Mouse (Mus musculus) layer of hippocampus, adult 2 months (tissue): Measurements from ENCODE around the gene Col11a1. TPM values are rescaled to one million over a fixed set of nuclear protein-coding genes. Genes with fewer than 3 reads are reported as not detected.
A peak's percentile ranks its signal among the peaks of the same experiment; 100 is the strongest.

Experiments used
- DNase-seq, 2 experiments: peaks; one replicate each; pipeline ENCODE4 v3.0.0; 2022; ENCODE audit warnings: low spot score in 2 of 2
- H3K27ac ChIP-seq: fragments of 200-600 bp; 2 replicates; pipeline ENCODE4 v1.8.1; 2022
- H3K4me3 ChIP-seq: fragments of 200-600 bp; 2 replicates; pipeline ENCODE4 v1.8.1; 2022; ENCODE audit warnings: mild to moderate bottlenecking
- CTCF ChIP-seq: fragments of 200-600 bp; conservative IDR thresholded peaks from 2 replicates; pipeline ENCODE4 v1.8.1; 2022; ENCODE audit warnings: antibody characterized with exemption, mild to moderate bottlenecking, moderate library complexity
- long read RNA-seq, 2 experiments: library from polyadenylated mRNA; stranded (forward); transcript quantifications; one replicate each; pipeline ENCODE4 v2.0.0; 2021; ENCODE audit warnings: borderline mapping rate in 2 of 2
- total RNA-seq, 2 experiments: library from RNA; stranded (reverse); gene quantifications; 2 replicates each; pipeline ENCODE4 v1.2.3; 2021

Col11a1 gene
- 10 to 100 TPM; 11.2 to 13.6 TPM for total RNA-seq
- long read RNA-seq, experiment 1, partial matches to known transcripts: 0 of 3 reads
- long read RNA-seq, experiment 1, other reads (novel, unspliced or antisense): 2 of 3 reads
- long read RNA-seq, experiment 2, full-length matches to known transcripts: 1 of 5 reads
- long read RNA-seq, experiment 2, partial matches to known transcripts: 3 of 5 reads
- long read RNA-seq, experiment 2, other reads (novel, unspliced or antisense): 1 of 5 reads

- DNase-seq: peak; percentile 33 to 56
- TF ChIP-seq CTCF: no peak
- H3K27ac ChIP-seq: 0 out of 2 replicates have a peak within 1 kb of the TSS, but pooled peaks have one; percentile 7
- H3K4me3 ChIP-seq: peak within 1 kb of the TSS; percentile 63
These were observed at the start of gene Col11a1 for GRCm38 (mm10) chr3:114029971-114030635. TSS of gene Col11a1 (plus strand) at chr3:114030540.

GRCm38 (mm10) chr3:113990936-113991335 is 39.4 kb upstream of the Col11a1 start:
- Histone ChIP-seq H3K4me3 (no peak overlapping the region), H3K27ac (no peak overlapping the region)
- DNase-seq: no peak
- TF ChIP-seq CTCF: no peak

GRCm38 (mm10) chr3:114030886-114031285 is 546 bp downstream of the Col11a1 start:
- TF ChIP-seq CTCF: no peak
- peak overlapping the region; percentile 63 for H3K4me3 ChIP-seq
- DNase-seq: no peak
- H3K27ac ChIP-seq: no peak overlapping the region

GRCm38 (mm10) chr3:114031351-114032213 is 1.2 kb downstream of the Col11a1 start:
- peak overlapping the region; percentile 28; the same call in 1 of the 2 replicates for H3K27ac ChIP-seq
- no peak for TF ChIP-seq CTCF
- peak overlapping the region; percentile 63 for H3K4me3 ChIP-seq
- no peak for DNase-seq

- peak; percentile 87 for TF ChIP-seq CTCF
- H3K4me3 ChIP-seq: peak overlapping the region; percentile 63
- H3K27ac ChIP-seq: no peak overlapping the region
- peak; percentile 19 to 37 for DNase-seq
These were observed 2.0 kb downstream of the Col11a1 start for GRCm38 (mm10) chr3:114032333-114032732.

GRCm38 (mm10) chr3:114052406-114052805 is 22.1 kb downstream of the Col11a1 start:
- Histone ChIP-seq H3K27ac (no peak overlapping the region), H3K4me3 (no peak overlapping the region)
- no peak for TF ChIP-seq CTCF
- DNase-seq: no peak

GRCm38 (mm10) chr3:114053501-114053900 is 23.2 kb downstream of the Col11a1 start:
- H3K4me3 ChIP-seq: no peak overlapping the region
- DNase-seq: no peak
- no peak overlapping the region for H3K27ac ChIP-seq
- TF ChIP-seq CTCF: no peak

- peak in 1 of 2 experiments; percentile 1 for DNase-seq
- peak overlapping the region; percentile 36 for H3K4me3 ChIP-seq
- no peak for TF ChIP-seq CTCF
- H3K27ac ChIP-seq: peak overlapping the region; percentile 36; the same call in 1 of the 2 replicates
These were observed 34.8 kb downstream of the Col11a1 start for GRCm38 (mm10) chr3:114065123-114065522.

GRCm38 (mm10) chr3:114065587-114065986 is 35.2 kb downstream of the Col11a1 start:
- Histone ChIP-seq H3K27ac (peak overlapping the region; percentile 36; the same call in 1 of the 2 replicates), H3K4me3 (peak overlapping the region; percentile 36)
- TF ChIP-seq CTCF: no peak
- peak; percentile 14 to 32 for DNase-seq

- no peak overlapping the region for H3K27ac ChIP-seq
- TF ChIP-seq CTCF: no peak
These were observed 69.0 kb downstream of the Col11a1 start for GRCm38 (mm10) chr3:114099335-114099734.

GRCm38 (mm10) chr3:114107099-114107498 is 76.8 kb downstream of the Col11a1 start:
- Histone ChIP-seq H3K4me3 (no peak overlapping the region), H3K27ac (no peak overlapping the region)
- TF ChIP-seq CTCF: peak; percentile 77
- DNase-seq: no peak

More at GRCm38 (mm10) chr3:114099335-114099734, 69.0 kb downstream of the Col11a1 start:
- no peak for DNase-seq
- no peak overlapping the region for H3K4me3 ChIP-seq

GRCm38 (mm10) chr3:114147140-114147539 is 116.8 kb downstream of the Col11a1 start:
- Histone ChIP-seq H3K27ac (no peak overlapping the region), H3K4me3 (no peak overlapping the region)
- peak; percentile 84 for TF ChIP-seq CTCF
- peak in 1 of 2 experiments; percentile 8 for DNase-seq
